Mouse (Mus musculus): ENCODE data around the gene Olfr1338. TPM values are rescaled to one million over a fixed set of nuclear protein-coding genes. Genes with fewer than 3 reads are reported as not detected.

Gene Olfr1338
- polyA plus RNA-seq, 1 experiment from 2014 or later, result not detected

GRCm38 (mm10) chr4:118711656-118712055, 46.9 kb downstream of the Olfr1338 start:
- no peak for ATAC-seq
- no peaks in the 10 kb centered on the region for H3K36me3 ChIP-seq (ENCODE audit: control insufficient read depth, insufficient read depth)
- no peaks in the 10 kb centered on the region for H3K27me3 ChIP-seq (replicated peaks; ENCODE audit: control insufficient read depth, insufficient read depth, low read length)
- no peaks in the 10 kb centered on the region for H3K9me3 ChIP-seq (ENCODE audit: control insufficient read depth, low read length)
- no peak overlapping the region for H3K4me3 ChIP-seq (replicated peaks; ENCODE audit: low read length)
- no peaks in the 10 kb centered on the region for H3K4me1 ChIP-seq (replicated peaks; ENCODE audit: control insufficient read depth, insufficient read depth, low read length)
- H3K27ac ChIP-seq (ENCODE audit: low read length), result no peak overlapping the region
- H3K4me2 ChIP-seq (ENCODE audit: low read length), result no peak overlapping the region
- H3K9ac ChIP-seq (replicated peaks; ENCODE audit: low read depth, low read length), result no peak overlapping the region
- WGBS, result 14% methylated on average over 1 of the region's 1 CpGs

- WGBS, result 79% methylated on average over 5 of the region's 5 CpGs
- H3K27ac ChIP-seq (ENCODE audit: low read length), result no peak overlapping the region
Observed at GRCm38 (mm10) chr4:118708086-118708485, 50.5 kb downstream of the Olfr1338 start.

GRCm38 (mm10) chr4:118703223-118703622, 55.3 kb downstream of the Olfr1338 start, which contains the start of gene Olfr1341:
TSS of gene Olfr1341 (plus strand) at chr4:118703523.
- no peaks in the 10 kb centered on the region for H3K9me3 ChIP-seq (ENCODE audit: control insufficient read depth, low read length)
- H3K36me3 ChIP-seq (ENCODE audit: control insufficient read depth, insufficient read depth), result no peaks in the 10 kb centered on the region
- H3K4me3 ChIP-seq (replicated peaks; ENCODE audit: low read length), result no peak within 1 kb of the TSS
- no peak for ATAC-seq
- H3K4me2 ChIP-seq (ENCODE audit: low read length), result no peak within 1 kb of the TSS
- H3K4me1 ChIP-seq (replicated peaks; ENCODE audit: control insufficient read depth, insufficient read depth, low read length), result no peaks in the 10 kb centered on the region
- H3K27me3 ChIP-seq (replicated peaks; ENCODE audit: control insufficient read depth, insufficient read depth, low read length), result no peaks in the 10 kb centered on the region
- no peak within 1 kb of the TSS for H3K9ac ChIP-seq (replicated peaks; ENCODE audit: low read depth, low read length)
- no peak within 1 kb of the TSS for H3K27ac ChIP-seq (ENCODE audit: low read length)
- WGBS, result 73% methylated on average over 3 of the region's 3 CpGs

More at GRCm38 (mm10) chr4:118708086-118708485, 50.5 kb downstream of the Olfr1338 start:
- H3K27me3 ChIP-seq (replicated peaks; ENCODE audit: control insufficient read depth, insufficient read depth, low read length), result no peaks in the 10 kb centered on the region
- no peak overlapping the region for H3K4me3 ChIP-seq (replicated peaks; ENCODE audit: low read length)
- H3K9me3 ChIP-seq (ENCODE audit: control insufficient read depth, low read length), result no peaks in the 10 kb centered on the region
- H3K4me2 ChIP-seq (ENCODE audit: low read length), result no peak overlapping the region
- H3K36me3 ChIP-seq (ENCODE audit: control insufficient read depth, insufficient read depth), result no peaks in the 10 kb centered on the region
- no peaks in the 10 kb centered on the region for H3K4me1 ChIP-seq (replicated peaks; ENCODE audit: control insufficient read depth, insufficient read depth, low read length)
- no peak overlapping the region for H3K9ac ChIP-seq (replicated peaks; ENCODE audit: low read depth, low read length)
- no peak for ATAC-seq

Other genes with a start within 250 kb of the Olfr1338 start
- 0.26 TPM in 1 of 2 replicates, not detected in the other for gene 2610528J11Rik, start 231.7 kb downstream of the Olfr1338 start, polyA plus RNA-seq (2015; fragmentation: Nextera tagmentation; extraction: Ambion mirVana)
- gene Tmem125, start 214.7 kb downstream of the Olfr1338 start, polyA plus RNA-seq (2015; fragmentation: Nextera tagmentation; extraction: Ambion mirVana), result 0.21 TPM in 1 of 2 replicates, not detected in the other
- gene Cfap57, start 138.0 kb downstream of the Olfr1338 start, polyA plus RNA-seq (2015; fragmentation: Nextera tagmentation; extraction: Ambion mirVana), result 0.72 and 1.3 TPM in 2 replicates
- gene Ebna1bp2, start 137.9 kb downstream of the Olfr1338 start, polyA plus RNA-seq (2015; fragmentation: Nextera tagmentation; extraction: Ambion mirVana), result 138 and 150 TPM in 2 replicates
- not detected in 2 replicates for gene Olfr62, start 99.8 kb downstream of the Olfr1338 start, polyA plus RNA-seq (2015; fragmentation: Nextera tagmentation; extraction: Ambion mirVana)
- gene Olfr1342, start 66.0 kb downstream of the Olfr1338 start, polyA plus RNA-seq (2015; fragmentation: Nextera tagmentation; extraction: Ambion mirVana), result not detected in 2 replicates
- not detected in 2 replicates for gene Olfr1341, start 55.2 kb downstream of the Olfr1338 start, polyA plus RNA-seq (2015; fragmentation: Nextera tagmentation; extraction: Ambion mirVana)
- not detected in 2 replicates for gene Olfr1340, start 38.6 kb downstream of the Olfr1338 start, polyA plus RNA-seq (2015; fragmentation: Nextera tagmentation; extraction: Ambion mirVana)
- not detected in 2 replicates for gene Olfr1339, start 26.6 kb downstream of the Olfr1338 start, polyA plus RNA-seq (2015; fragmentation: Nextera tagmentation; extraction: Ambion mirVana)
- gene Olfr1337, start 23.8 kb upstream of the Olfr1338 start, polyA plus RNA-seq (2015; fragmentation: Nextera tagmentation; extraction: Ambion mirVana), result not detected in 2 replicates
- not detected in 2 replicates for gene Olfr1335, start 51.2 kb upstream of the Olfr1338 start, polyA plus RNA-seq (2015; fragmentation: Nextera tagmentation; extraction: Ambion mirVana)
- not detected in 2 replicates for gene Olfr1333, start 77.5 kb upstream of the Olfr1338 start, polyA plus RNA-seq (2015; fragmentation: Nextera tagmentation; extraction: Ambion mirVana)
- gene Olfr1331, start 105.9 kb upstream of the Olfr1338 start, polyA plus RNA-seq (2015; fragmentation: Nextera tagmentation; extraction: Ambion mirVana), result not detected in 2 replicates
- not detected in 2 replicates for gene Olfr1330, start 129.9 kb upstream of the Olfr1338 start, polyA plus RNA-seq (2015; fragmentation: Nextera tagmentation; extraction: Ambion mirVana)
- gene Olfr1329, start 158.7 kb upstream of the Olfr1338 start, polyA plus RNA-seq (2015; fragmentation: Nextera tagmentation; extraction: Ambion mirVana), result not detected in 2 replicates
- gene Olfr1328, start 179.9 kb upstream of the Olfr1338 start, polyA plus RNA-seq (2015; fragmentation: Nextera tagmentation; extraction: Ambion mirVana), result not detected in 2 replicates
- gene Lao1, start 202.8 kb upstream of the Olfr1338 start, polyA plus RNA-seq (2015; fragmentation: Nextera tagmentation; extraction: Ambion mirVana), result 0.16 and 0.28 TPM in 2 replicates